Mouse (Mus musculus) testis, postnatal 10 days (tissue): Measurements from ENCODE around the gene Fam78b.

Experiments used
- DNase-seq: peaks from one replicate; pipeline ENCODE4 v3.0.0; 2021; ENCODE audit warnings: low spot score

The Fam78b gene

DNA sequence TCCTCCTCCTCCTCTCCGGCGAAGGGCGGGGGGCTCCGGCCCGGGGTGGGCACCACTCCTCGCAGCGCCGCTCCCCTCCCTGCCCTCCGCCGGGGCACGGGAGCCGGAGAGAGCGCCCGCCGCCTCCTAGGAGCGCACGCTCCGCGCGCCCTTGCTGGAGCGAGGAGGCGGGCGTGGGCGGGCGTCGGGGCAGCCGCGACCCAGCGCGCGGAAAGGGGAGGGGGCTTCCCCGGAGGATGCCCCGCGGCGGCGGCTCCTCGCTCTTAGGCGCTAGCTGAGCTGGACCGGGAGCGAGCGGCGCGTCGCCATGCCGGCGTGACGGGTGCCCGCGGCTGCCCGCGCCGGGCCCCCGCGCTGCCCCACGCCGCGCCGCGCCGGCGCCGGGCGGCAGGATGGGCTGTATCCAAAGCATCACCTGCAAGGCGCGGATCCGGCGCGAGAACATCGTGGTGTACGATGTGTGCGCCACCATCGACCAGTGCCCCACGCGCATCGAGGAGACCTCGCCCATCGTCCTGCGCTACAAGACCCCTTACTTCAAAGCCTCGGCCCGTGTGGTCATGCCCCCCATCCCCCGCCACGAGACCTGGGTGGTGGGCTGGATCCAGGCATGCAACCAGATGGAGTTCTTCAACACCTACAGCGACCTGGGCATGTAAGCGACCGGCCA is at the start of gene Fam78b:
TSS of gene Fam78b (plus strand) at position 244 of the 670 bp plus-strand sequence.
- DNase-seq, result peak; percentile 62

GRCm38 (mm10) chr1:166964508-166964907 is 36.7 kb upstream of the Fam78b start:
- DNase-seq, result peak; percentile 48

- no peak for DNase-seq
Measured at GRCm38 (mm10) chr1:166968271-166968670, 32.9 kb upstream of the Fam78b start.

DNA sequence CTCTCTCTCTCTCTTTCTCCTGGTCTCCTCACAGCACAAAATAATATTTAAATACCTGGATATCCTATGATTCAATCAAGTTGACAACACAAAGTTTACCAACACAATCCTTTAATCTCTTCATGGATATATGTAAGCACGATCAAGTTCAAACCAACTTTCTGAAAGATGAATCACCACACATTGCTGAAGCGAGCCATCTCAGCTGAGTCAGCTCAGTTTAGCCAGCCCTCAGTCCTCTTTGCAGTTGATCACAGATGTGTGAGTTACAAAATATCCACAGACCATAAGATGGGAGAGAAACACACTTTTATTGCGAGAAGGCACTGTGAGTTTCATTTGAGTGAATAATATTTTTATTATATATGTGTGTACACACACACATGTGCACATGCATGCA is 27.5 kb upstream of the Fam78b start:
- DNase-seq, result no peak

GRCm38 (mm10) chr1:166978611-166979010 is 22.6 kb upstream of the Fam78b start:
- no peak for DNase-seq

- no peak for DNase-seq
Measured at GRCm38 (mm10) chr1:166994266-166994665, 7.0 kb upstream of the Fam78b start.

DNA sequence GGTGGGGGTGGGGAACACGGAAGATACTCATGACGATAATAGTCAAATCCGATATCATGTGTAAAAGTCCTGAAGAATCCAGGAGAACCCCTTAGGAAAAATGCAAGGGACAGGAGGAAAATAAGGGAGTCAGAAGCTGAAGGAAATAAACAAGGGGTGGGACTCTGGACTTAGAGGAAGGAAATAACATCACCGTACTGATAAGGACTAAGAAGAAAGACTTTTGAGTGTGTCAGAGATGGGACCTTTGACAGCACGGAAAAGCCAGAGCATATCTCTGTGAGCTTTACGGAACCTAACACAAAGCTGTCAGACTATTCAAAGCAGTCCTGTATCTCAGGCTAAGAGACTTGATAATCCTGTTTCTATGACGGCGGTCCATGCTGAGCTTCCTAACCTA is 5.0 kb upstream of the Fam78b start:
- no peak for DNase-seq

DNA sequence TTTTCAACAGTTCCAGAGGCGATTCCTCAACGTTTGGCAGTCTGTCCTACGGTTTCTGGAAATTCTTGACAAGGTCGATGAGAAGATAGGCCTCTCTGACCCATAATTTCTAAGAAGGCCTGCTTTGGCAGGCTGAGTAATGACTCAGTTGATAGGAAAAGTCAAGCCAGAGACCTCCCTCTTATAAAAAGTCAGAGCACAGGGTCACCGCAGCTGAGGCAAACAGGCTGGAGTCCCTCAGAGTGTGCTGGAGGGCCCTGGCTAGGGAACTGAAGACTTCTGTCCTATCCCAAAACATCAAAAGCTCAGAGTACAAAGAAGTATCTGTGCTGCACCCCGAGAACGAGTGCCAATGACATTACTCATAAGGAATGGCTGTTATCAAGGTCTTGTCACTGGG is 4.4 kb upstream of the Fam78b start:
- no peak for DNase-seq

- peak; percentile 89 for DNase-seq
Measured at GRCm38 (mm10) chr1:167000529-167001173, 566 bp upstream of the Fam78b start.

DNA sequence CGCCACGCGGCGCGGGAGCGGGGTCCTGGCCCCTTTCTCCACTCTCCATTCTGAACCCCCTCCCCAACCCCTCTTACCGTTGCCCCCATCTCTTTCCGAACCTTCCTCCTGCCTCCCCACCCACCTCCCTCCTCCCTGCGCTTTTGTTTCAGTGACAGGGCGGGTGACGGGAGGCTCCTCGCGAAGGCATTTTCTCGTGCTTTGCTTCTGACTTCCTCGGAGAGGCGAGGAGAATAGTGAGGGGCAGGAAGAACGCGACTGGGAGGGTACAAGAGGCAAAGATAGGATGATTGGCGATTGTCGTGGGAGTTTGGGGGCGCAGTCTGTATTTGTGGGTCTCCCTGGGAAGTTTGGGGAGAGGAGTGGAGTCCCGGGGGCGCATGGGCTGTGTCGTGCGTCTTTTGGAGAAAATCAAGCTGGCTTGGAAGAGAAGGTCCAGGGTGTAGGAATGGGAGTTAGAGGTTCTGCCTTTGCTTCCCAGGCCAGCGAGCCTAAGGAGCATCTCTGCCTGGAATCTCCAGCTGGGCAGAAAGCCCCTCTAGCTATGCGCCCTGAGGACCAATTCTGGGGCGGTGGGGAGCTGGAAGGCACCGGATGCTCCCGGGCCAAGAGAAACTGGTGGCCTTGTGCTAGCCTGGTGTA is 748 bp downstream of the Fam78b start:
- DNase-seq, result no peak

DNA sequence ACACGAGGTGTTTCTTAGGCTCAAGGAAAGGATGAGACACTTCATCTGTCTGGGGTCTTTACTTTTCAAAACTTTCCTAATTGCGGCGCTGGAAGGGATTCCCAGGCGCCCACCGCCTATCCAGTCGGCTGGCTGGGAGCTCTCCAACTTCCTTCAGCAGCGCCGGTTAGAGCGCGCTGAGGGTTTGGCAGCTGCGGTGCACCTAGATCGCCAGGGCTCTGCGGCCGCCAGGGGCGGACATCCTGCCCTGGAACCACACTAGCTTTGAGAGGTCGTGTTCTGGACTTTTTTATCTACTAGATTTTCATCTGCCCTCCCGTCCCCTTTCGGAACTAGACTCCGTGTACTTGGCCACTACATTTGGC is 1.3 kb downstream of the Fam78b start:
- peak; percentile 56 for DNase-seq

DNA sequence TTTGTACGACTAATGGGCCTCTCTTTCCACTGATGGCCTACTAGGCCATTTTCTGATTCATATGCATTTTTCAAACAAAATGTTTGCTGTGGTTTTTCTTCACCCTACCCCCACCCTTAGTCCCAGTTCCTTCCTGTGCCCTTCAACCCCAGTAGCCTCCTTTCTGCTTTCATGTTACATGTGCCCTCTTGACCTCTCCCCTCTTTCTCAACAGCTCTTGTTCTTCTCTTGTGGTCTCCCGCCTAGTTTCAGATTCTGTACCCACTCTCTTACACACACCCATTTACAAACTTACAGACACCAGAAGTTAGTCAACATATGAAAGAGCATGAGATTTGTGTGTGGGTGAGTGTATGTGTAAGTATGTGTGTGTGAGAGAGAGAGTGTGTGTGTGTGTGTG is 3.4 kb downstream of the Fam78b start:
- DNase-seq, result no peak

GRCm38 (mm10) chr1:167007341-167007740 is 6.1 kb downstream of the Fam78b start:
- DNase-seq, result no peak

GRCm38 (mm10) chr1:167010190-167010589 is 9.0 kb downstream of the Fam78b start:
- DNase-seq, result no peak

GRCm38 (mm10) chr1:167011301-167011700 is 10.1 kb downstream of the Fam78b start:
- DNase-seq, result no peak

- DNase-seq, result no peak
Measured at GRCm38 (mm10) chr1:167012616-167013015, 11.4 kb downstream of the Fam78b start.

- DNase-seq, result peak; percentile 50
Measured at GRCm38 (mm10) chr1:167013234-167013864, 12.1 kb downstream of the Fam78b start.

GRCm38 (mm10) chr1:167016269-167016668 is 15.1 kb downstream of the Fam78b start:
- DNase-seq, result no peak

DNA sequence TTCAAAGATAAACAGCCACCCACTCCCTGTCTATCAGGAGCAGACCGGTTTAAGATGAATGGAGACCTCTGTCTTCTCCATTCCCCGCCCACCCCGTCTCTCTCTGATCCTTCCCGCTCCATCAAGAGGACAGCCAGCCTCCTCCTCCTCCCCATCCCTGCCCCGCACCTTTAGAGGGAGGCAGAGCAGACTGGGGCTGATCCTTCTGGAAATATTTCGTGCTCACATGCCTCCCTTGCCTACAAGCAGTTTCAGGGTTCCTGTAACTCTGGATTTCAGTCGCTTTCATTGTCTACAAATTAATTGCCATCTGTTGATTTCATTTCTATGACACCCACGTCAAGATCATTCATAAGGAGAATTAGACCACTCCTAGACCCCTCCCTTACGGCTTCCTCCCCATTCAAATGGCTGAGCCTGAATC is 20.8 kb downstream of the Fam78b start:
- no peak for DNase-seq

DNA sequence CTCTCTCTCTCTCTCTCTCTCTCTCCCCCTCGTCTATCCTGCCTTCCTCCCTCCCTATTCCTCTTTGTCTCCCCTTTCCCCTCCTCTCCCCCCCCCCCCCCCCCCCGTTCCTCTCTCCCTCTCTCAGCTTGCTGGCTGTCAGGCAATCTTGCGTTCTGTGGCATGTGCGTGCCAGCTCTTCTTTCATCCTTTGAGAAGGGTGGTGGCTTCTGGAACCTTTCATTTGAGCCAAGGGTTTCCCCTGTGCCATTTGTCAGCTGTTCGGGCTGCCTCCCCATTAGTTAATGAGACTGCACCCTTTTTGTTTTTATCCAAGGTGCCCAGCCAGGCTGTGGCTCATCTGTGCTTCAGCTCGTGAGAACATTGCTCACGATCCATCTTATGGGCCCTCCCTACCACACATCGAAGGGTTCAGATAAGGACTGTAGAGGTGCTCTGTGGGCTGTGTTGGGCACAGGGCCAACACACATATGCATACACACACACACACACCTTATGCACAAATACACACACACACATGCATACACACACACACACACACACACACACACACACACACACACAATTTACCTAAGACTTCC is 21.4 kb downstream of the Fam78b start:
- DNase-seq, result no peak

DNA sequence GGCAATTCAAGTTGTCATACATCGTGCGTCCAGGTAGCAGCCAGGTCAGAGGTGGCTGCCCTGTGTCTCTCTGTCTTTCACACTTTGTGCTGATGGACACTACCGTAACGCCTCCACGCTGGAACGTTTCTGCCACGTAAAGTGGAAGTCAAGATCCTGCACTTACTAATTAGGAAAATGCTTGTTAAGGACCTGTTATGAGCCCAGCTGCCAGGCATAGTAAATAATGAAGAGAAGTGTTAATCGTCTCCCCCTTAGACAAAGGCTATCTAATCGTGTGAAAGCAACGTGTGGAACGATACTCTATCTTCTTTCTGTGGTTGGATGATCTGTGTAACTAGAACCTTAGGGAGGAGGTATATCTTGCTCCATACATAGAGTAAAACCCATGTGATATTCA is 22.6 kb downstream of the Fam78b start:
- no peak for DNase-seq

DNA sequence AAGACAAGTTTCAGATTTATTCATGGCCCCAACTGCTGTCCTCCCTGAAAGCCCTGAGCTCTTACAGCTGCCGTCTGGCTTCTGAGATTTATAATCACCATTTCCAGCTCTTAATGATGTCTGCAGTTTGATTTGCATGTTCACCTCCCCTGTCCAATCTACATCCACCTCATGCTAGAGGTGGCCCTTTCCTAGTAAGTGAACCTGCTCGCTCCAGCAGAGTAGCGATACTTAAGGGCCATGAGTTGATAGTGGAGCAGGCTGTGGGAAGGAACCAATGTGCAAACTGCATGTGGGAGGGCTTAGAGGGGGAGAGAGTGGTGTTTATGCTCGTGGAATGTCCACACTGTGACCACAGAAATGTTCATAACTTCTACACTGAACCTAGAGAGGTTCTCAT is 23.7 kb downstream of the Fam78b start:
- no peak for DNase-seq
